Mouse (Mus musculus) monocyte, adult 59 days (primary cell): ENCODE data around the gene Slc35g3. TPM values are rescaled to one million over a fixed set of nuclear protein-coding genes. Genes with fewer than 3 reads are reported as not detected.

Experiments used
- total RNA-seq, 2 experiments: library from RNA; stranded (reverse); gene quantifications; one replicate each; pipeline ENCODE4 v1.2.4; 2023

Slc35g3 gene
- not detected for total RNA-seq

GRCm38 (mm10) chr11:69761868-69762267 is at the start of gene Slc35g3:
TSS of gene Slc35g3 (minus strand) at chr11:69761968.

GRCm38 (mm10) chr11:69804972-69805909 is 43.5 kb upstream of the Slc35g3 start, which contains the start of gene Tmem102:
TSS of gene Tmem102 (minus strand) at chr11:69805624.

GRCm38 (mm10) chr11:69801379-69801977 is 39.7 kb upstream of the Slc35g3 start, which contains the start of gene Fgf11:
TSS of gene Fgf11 (minus strand) at chr11:69801857.

GRCm38 (mm10) chr11:69795168-69795982 is 33.6 kb upstream of the Slc35g3 start, which contains the start of gene Chrnb1:
TSS of gene Chrnb1 (minus strand) at chr11:69795943.

GRCm38 (mm10) chr11:69765221-69766125 is 3.7 kb upstream of the Slc35g3 start, which contains the start of gene Zbtb4:
TSS of gene Zbtb4 (plus strand) at chr11:69765912.

GRCm38 (mm10) chr11:69758478-69758970 is 3.2 kb downstream of the Slc35g3 start, which contains the start of gene Polr2a:
TSS of gene Polr2a (minus strand) at chr11:69758637.

Other genes with a start within 250 kb of the Slc35g3 start
- 10 to 100 TPM; 35.0 to 38.9 TPM for gene Dnah2, start 212.9 kb downstream of the Slc35g3 start, total RNA-seq
- under 1 TPM; 0.63 to 0.70 TPM for gene Efnb3, start 201.8 kb downstream of the Slc35g3 start, total RNA-seq
- 1 to 10 TPM; 6.8 to 8.1 TPM for gene Wrap53, start 181.7 kb downstream of the Slc35g3 start, total RNA-seq
- gene Trp53, start 181.6 kb downstream of the Slc35g3 start, total RNA-seq, result 10 to 100 TPM; 79.2 to 81.1 TPM
- under 1 TPM in 1 of 2 experiments, not detected in 1; 0.24 TPM for gene Atp1b2, start 156.0 kb downstream of the Slc35g3 start, total RNA-seq
- gene Shbg, start 144.1 kb downstream of the Slc35g3 start, total RNA-seq, result not detected
- gene Sat2, start 139.9 kb downstream of the Slc35g3 start, total RNA-seq, result 1 to 10 TPM in 1 of 2 experiments, not detected in 1; 1.8 TPM
- gene Fxr2, start 129.0 kb downstream of the Slc35g3 start, total RNA-seq, result 10 to 100 TPM; 68.3 to 68.4 TPM
- gene Sox15, start 106.7 kb downstream of the Slc35g3 start, total RNA-seq, result under 1 TPM in 1 of 2 experiments, not detected in 1; 0.64 TPM
- 10 to 100 TPM; 73.1 to 74.9 TPM for gene Mpdu1, start 99.3 kb downstream of the Slc35g3 start, total RNA-seq
- 100 to 1,000 TPM; 685 to 696 TPM for gene Cd68, start 95.8 kb downstream of the Slc35g3 start, total RNA-seq
- 100 to 1,000 TPM; 892 to 975 TPM for gene Eif4a1, start 89.5 kb downstream of the Slc35g3 start, total RNA-seq
- gene Senp3, start 79.9 kb downstream of the Slc35g3 start, total RNA-seq, result 100 to 1,000 TPM; 109 to 116 TPM
- 10 to 100 TPM; 63.1 to 66.0 TPM for gene Tnfsf13, start 76.2 kb downstream of the Slc35g3 start, total RNA-seq
- 10 to 100 TPM; 66.6 to 77.0 TPM for gene Tnfsf12, start 66.1 kb downstream of the Slc35g3 start, total RNA-seq
- 10 to 100 TPM; 23.6 to 27.1 TPM for gene Tnfsfm13, start 65.9 kb downstream of the Slc35g3 start, total RNA-seq
- 100 to 1,000 TPM; 114 to 142 TPM for gene Polr2a, start 3.3 kb downstream of the Slc35g3 start, total RNA-seq
- 10 to 100 TPM; 16.0 to 20.0 TPM for gene Zbtb4, start 3.9 kb upstream of the Slc35g3 start, total RNA-seq
- under 1 TPM; 0.45 to 0.49 TPM for gene Chrnb1, start 34.0 kb upstream of the Slc35g3 start, total RNA-seq
- gene Fgf11, start 39.9 kb upstream of the Slc35g3 start, total RNA-seq, result 1 to 10 TPM in 1 of 2 experiments, under 1 TPM in 1; 0.76 to 1.3 TPM
- not detected for gene Tmem102, start 43.7 kb upstream of the Slc35g3 start, total RNA-seq
- gene Gm39566, start 53.3 kb upstream of the Slc35g3 start, total RNA-seq, result not detected
- gene Spem2, start 56.5 kb upstream of the Slc35g3 start, total RNA-seq, result not detected
- not detected for gene Spem1, start 60.2 kb upstream of the Slc35g3 start, total RNA-seq
- 1 to 10 TPM; 1.9 to 2.6 TPM for gene Nlgn2, start 75.8 kb upstream of the Slc35g3 start, total RNA-seq
- 100 to 1,000 TPM; 100 to 117 TPM for gene Tmem256, start 76.5 kb upstream of the Slc35g3 start, total RNA-seq
- 10 to 100 TPM; 39.8 to 43.6 TPM for gene Plscr3, start 84.4 kb upstream of the Slc35g3 start, total RNA-seq
- not detected for gene Tnk1, start 96.8 kb upstream of the Slc35g3 start, total RNA-seq
- not detected for gene Tmem95, start 116.0 kb upstream of the Slc35g3 start, total RNA-seq
- gene Kctd11, start 119.4 kb upstream of the Slc35g3 start, total RNA-seq, result 1 to 10 TPM; 6.0 TPM
- gene Acap1, start 133.6 kb upstream of the Slc35g3 start, total RNA-seq, result 10 to 100 TPM; 10.4 to 12.2 TPM
- under 1 TPM; 0.31 to 0.49 TPM for gene 2810408A11Rik, start 139.0 kb upstream of the Slc35g3 start, total RNA-seq
- gene Neurl4, start 139.1 kb upstream of the Slc35g3 start, total RNA-seq, result 10 to 100 TPM; 30.0 to 30.4 TPM
- 100 to 1,000 TPM; 110 to 112 TPM for gene Gps2, start 151.9 kb upstream of the Slc35g3 start, total RNA-seq
- gene Eif5a, start 160.0 kb upstream of the Slc35g3 start, total RNA-seq, result 100 to 1,000 TPM; 407 to 410 TPM
- 1 to 10 TPM in 1 of 2 experiments, not detected in 1; 1.6 TPM for gene Ybx2, start 173.8 kb upstream of the Slc35g3 start, total RNA-seq
- not detected for gene Slc2a4, start 186.2 kb upstream of the Slc35g3 start, total RNA-seq
- not detected for gene Cldn7, start 202.8 kb upstream of the Slc35g3 start, total RNA-seq
- gene Ctdnep1, start 219.2 kb upstream of the Slc35g3 start, total RNA-seq, result 100 to 1,000 TPM; 107 to 143 TPM
- 10 to 100 TPM; 44.3 to 49.5 TPM for gene Elp5, start 220.5 kb upstream of the Slc35g3 start, total RNA-seq
- 100 to 1,000 TPM; 469 to 485 TPM for gene Gabarap, start 229.2 kb upstream of the Slc35g3 start, total RNA-seq
- gene Phf23, start 233.8 kb upstream of the Slc35g3 start, total RNA-seq, result 10 to 100 TPM; 64.3 to 77.5 TPM
- gene Dvl2, start 238.6 kb upstream of the Slc35g3 start, total RNA-seq, result 10 to 100 TPM; 30.2 to 33.6 TPM